Mouse (Mus musculus): Measurements from ENCODE around the gene Foxs1.
A peak's percentile ranks its signal among the peaks of the same experiment; 100 is the strongest.

The Foxs1 gene

DNA sequence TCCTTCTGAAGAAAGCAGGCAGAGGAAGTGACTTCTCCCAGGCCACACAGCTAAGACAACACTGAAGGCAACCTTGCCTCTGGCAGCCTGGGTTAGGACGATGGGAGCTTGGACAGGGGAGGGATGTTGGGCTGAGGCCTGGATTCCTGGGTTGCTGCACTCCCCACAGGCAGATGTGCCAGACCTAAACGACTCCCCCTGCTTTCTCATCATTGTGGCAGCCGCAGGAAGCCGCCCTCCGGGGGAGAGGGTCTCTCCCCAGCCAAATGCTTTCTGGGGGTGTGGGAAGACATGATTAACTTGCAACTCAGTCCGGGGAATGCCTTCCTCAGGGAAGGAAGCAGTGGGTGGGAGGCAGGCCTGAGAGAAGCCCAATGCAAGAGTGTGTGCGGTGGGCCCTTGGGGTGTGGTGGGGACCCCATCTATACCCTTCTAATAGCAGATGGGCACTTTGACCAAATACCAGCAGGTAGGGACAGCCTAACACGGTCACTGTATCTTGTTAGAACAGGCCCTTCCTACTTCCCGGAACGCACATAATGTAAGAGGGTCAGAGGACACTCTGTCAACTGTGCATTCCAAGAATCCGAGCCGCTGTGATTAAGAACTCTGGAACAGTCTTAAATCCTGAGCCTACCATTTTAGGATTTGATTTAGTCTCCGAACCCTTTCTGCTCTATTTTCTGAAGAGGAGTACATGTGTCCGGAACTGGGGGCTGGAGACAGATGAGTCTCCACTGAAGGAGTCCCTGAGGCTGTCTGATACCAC, 4.6 kb downstream of the Foxs1 start:
- DNase-seq = no peak

DNA sequence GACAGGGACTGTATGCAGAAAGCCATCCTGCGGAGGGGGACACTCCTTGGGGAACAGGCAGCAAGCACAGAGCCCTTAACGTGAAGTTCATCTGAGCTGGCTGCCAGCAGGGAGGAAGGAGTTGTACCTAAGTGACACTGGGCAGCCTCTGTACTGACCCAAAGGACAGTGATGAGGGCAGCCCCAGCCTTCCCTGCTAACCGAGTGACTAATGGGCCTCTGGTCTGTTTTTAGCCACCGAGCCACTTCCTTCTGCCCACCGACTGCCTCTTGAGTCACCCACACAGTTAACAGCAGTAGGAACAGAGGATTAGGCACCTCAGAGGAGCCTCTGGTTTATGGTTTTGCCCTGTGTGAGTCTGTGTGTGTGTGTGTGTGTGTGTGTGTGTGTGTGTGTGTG, 5.6 kb downstream of the Foxs1 start:
- DNase-seq = no peak

DNA sequence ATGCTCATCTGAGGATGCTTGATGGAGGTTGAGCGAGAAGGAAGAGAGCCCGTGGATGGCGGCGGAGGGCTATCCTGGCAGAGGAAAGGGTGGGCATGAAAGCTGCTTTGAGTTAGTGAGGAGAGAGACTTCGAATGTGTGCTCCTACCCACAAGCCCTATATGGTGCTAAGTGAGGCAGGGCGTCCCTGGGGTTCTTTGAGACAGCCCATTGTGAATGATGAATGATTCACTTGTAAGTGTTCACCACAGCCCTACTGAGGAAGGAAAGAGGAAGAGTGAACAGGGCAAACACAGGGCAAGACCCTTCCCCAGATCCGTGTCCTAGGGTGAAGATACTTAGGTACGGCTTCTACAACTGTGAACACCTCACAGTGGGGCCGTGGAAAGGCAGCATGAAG, 6.1 kb downstream of the Foxs1 start:
- no peak for DNase-seq

DNA sequence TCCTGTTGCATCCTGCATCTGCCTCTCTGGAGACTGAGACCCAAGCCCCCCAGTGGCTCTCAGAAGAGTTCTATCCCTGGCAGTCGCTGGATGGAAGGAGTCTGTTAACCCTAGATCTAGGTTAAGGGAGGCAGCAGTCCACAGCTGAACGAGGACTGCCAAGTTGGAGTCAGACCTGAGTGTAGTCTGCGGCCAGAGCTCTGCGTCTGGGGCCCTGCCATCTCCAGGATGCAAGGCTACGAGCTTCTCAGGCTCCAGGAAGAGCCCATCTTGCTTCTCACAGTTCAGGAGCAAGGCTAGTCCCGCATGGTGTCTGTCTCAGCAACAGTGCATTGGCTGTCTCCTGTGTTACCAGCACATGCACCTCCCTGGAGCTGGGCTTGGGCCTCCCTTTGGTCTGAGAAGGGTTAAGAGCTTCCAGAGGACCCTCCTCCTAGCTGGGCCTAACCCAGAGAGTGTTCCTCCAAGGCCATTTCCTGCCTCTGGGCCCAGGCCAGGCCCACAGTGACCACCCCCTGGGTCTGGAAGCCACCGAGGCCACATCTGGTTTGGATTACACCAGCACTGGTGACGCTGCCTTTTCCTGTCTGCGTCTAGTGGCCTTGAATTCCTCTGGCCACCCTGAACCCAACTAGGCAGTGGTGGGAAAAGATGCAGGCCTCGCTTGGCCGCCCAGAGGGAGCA, 7.7 kb downstream of the Foxs1 start:
- no peak for DNase-seq

DNA sequence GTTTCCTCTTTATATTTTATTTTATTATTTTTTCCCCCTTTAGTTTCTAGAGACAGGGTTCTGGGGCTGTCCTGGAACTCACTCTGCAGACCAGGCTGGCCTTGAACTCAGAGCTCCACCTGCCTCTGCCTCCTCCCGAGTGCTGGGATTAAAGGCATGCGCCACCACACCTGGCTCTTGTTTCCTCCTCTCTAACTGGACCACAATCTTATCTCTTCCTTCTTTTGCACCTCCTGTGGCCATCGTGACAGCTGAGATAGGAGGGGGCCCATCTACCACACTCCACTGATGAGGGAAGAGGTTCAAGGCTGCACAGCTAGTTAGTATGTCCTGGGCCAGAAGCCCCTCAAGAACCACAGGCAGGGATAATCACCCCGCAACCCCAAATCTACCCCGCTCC, 8.5 kb downstream of the Foxs1 start:
- no peak for DNase-seq

DNA sequence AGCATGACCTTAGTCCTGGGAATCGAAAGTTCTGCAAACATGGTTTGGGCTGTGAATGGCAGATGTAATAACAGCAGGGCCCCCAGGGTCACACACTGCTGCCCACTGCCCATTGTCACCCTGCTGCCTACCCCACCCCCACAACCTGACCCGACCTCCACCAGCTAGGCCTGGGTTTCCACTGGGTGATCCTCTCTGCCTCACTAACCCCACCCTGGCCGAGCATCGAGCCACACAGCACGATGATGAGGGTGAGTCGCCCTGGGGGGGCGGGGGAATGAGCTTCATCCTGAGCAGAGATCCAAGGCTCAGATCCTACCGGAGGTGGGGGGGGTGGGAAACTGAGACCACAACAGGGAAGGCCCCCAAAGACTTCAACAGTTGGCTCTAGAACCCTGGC, 8.9 kb downstream of the Foxs1 start:
- DNase-seq = no peak

DNA sequence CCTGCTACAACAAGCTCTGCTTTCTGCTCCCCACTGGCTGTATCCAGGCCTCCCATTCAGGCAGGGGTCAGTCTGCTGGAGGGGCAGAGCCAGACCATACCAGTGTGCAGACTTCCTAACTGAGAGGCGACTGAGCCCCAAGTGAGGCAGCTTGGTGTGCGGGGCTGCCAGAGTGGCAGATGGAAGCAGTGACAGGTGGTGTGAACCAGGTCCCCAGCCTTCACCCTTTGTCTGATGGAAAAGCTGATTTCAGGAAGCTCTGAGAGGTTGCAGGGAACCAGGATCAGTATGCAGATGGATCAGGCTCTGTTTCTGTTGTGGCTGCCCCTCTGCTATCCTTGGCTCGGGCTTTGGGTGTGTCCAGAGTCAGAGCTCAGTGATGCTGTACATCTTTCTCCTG, 9.4 kb downstream of the Foxs1 start:
- no peak for DNase-seq

DNA sequence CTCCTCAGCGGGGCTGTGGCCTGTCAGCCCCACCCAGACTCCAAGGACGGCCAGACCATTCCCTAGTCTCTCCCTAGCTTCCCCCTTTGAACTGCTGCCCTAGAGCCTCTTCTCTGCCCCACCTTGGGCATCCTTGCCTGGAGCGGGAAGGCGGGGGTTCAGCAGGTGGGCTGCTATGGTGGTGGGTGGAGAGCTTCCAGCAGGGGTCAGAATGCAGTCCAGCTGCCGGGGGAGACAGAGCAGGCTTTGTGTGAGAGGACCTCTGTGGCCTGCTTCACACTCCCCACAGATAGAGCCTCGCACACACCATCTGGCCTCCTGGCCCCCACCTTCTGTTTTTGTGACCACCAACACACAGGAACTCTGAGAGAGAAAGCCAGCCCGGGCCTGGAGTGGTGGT, 10.6 kb downstream of the Foxs1 start:
- DNase-seq = no peak

DNA sequence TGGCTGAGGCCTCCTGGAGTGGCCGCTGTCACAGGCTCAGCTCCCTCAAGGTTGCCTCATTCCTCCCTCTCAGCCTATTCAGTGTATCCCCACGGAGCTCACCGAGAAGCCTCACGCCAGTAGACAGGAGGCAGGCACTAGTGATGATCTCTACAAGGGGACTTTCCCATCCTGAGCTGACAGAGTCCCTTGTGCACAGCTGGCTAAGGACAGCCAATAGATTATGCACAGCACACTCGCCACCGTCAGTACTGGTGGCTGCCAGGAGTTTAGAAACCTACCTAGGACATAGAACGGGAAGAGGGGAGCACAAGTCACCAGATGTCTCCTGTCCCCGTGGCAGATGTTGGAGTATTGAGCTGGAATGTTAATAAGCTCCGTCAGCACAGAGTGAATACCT, 15.3 kb downstream of the Foxs1 start:
- no peak for DNase-seq

DNA sequence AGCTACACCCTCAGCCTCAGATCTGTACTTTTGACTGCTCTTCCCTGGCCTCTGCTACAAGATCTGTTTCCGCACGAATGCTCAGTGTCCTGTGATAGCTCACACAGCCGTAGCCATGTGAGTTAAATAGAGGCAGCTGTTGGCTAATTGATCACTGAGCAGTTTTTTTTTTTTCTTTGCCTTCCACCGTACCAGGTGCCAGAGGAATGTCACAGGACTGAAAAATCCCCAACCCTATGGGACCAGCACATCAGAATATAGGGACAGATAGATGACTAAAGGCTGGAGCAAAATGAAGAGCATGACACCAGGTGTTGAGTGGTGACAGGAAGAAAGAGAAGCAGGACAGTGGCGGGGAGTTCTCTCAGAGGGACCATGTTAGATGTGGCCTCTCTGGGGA, 16.9 kb downstream of the Foxs1 start:
- DNase-seq = no peak

DNA sequence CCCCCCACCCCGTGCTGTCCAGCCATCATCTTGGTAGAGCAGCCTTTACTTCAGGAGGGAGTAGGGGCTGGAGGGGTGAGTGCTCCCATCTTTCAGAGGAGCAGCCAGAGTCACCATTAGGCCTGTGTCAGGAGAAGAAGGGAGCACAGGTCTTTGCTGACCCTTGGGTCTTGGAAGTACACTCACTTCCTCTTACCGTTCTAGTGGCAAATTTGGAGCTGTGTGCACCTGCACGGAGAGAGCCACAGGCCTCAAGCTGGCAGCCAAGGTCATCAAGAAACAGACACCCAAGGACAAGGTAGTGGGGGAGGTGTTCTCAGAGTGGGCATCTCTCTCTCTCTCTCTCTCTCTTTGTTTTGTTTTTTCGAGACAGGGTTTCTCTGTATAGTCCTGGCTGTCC, 17.6 kb downstream of the Foxs1 start:
- no peak for DNase-seq

DNA sequence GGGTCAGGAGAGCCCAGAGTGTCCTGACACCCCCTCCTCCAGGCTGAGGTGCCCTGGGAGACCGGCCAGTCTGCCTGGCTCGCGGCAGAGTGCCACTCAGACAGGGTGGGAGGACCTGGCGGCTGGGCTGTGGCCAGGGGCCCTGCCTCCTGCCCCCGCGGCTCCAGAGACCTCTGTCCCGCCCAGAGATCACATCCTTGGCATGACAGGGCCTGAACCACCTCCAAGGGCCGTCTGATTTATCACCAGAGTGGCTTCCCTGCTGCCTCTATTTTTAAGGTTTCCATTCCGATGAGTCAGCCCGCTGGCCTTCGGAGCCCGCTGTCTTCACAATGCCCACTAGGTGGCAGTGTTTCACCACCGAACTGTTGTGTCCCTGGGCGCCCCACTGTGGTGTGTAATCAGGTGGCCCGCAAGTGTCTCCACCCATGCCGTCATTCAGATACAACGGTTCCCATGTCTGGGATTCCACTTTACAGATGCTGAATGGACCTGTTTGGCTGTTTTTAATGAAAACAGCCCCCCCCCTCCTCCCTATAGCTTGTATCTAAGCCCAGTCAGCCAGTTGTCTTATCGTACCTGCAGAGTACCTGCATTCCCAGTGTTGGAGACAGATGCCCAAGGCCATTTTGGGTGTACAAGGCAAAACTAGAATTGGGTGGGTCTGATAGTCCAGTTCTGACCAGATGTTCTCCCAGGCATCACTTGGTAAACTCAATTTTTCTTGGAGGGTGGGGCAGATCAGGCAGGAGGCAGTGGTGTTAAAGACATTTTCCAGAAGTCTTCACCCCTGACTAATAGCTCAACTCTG, 18.5 kb downstream of the Foxs1 start:
- DNase-seq = peak; percentile 87

DNA sequence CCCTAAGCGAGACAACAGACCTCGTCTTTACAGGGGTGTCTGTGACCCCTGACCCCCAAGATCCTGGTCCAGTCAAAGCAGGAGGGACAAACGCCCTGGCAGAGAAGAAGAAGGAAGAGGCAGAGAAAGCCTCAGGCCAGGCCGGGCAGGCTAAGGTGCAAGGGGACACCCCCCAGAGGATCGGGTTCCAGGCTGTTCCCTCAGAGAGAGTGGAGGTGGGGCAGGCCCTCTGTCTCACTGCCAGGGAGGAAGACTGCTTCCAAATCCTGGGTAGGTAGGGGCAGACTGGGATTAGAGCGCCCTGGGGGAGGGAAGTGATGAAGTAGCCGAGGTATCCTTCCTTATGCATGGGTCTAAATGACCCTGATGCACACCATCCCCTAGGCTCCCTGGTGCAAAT, 19.5 kb downstream of the Foxs1 start:
- no peak for DNase-seq

DNA sequence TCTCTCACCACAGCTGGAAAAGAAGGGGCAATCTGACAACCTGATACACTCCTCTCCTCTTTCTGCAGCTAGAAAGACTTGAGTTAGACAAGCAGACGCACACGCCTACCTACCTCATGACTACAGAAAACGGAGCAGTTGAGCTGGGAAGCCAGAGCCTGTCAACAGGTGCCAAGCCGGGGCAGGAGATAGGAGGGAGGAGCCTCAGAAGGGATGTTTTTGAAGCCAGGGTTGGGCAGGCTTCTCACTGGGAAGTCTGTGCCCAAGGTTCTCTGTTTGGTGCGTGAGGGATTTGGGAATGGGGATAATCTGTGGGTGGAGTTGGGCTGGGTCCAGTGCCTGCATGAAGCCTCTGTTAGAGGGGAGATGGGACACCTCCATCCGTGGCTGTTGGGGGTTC, 21.6 kb downstream of the Foxs1 start:
- DNase-seq = no peak

DNA sequence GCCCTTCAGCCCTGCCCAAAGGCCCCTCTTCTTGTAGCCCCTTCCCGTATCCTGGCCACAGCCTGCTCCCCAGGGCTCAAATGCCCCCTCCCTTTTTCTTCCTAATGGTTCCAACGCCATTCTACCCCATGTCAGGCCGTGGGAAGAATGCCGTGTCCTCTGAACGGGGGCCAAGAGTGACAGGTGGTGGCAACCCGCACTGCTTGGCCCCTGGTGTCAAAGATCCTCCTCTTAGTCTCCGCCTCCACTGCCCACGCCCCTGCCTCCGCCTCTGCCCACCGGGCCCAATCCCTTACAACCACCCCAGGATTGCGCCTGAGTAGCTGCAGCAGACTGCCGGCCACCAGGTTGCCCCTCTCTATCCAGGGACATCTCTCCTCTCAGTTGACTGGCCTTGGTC, 22.0 kb downstream of the Foxs1 start, which contains the start of gene Mylk2:
Mylk2 (plus strand) TSS at position 322 of the 400 bp plus-strand sequence.
- no peak for DNase-seq

DNA sequence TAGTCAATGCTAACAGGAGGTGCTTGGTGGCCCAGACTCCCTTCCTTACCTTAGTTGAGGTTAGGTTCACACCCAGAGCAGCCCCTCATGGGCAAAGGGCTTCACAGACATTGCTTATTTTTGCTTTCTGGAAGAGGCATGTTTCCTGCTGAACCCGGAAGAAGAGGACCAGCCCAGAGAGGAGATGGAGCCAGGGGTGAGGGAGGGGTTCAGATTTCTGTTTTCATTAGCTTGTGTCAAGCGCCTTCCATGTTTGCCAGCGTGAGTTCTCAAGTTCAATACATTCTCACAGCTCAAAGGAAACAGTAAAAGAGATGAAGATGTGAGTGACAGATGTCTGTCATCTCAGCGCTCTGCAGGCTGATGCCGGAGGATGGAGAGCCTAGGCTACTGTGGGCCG, 23.2 kb downstream of the Foxs1 start:
- no peak for DNase-seq

DNA sequence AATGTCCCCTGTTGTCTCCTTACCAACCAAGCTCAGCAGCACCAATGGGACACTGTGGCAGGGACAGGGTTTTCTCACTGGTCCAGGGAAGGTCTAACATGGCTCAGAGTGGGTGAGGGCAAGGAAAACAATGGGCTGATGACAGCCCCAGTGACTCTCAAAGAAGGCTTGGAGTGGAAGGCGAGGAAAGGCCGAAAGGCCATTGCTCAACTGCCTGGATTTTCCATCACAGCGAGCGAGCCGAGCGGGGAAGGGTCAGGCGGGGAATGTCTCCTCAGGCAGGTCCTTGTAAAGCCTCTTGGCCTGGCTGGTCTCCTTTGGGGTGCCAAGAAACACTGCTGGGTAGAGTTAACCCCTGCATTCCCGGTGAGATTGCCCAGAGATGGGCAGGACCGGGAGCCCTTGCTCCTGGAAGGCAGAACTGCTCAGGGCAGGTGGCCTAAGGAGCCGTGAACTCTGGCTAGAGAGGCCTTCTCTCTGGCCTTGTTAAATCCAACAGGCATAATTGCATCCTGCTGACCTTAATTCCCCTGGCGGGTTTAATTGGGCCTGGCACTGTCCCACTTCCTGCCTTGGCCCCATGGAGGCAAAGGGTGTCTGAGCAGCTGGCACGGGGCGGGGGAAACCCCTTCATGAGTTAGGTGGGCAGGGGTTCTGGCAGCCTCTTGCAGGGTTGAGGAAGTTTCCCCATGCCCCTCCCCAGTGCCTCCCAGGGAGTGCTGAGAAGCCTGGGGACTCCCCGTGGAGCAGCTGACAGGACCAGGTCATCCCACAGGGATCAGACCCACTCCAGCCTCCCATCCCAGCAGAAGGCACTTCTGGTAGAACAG, 25.7 kb downstream of the Foxs1 start:
- DNase-seq = no peak

DNA sequence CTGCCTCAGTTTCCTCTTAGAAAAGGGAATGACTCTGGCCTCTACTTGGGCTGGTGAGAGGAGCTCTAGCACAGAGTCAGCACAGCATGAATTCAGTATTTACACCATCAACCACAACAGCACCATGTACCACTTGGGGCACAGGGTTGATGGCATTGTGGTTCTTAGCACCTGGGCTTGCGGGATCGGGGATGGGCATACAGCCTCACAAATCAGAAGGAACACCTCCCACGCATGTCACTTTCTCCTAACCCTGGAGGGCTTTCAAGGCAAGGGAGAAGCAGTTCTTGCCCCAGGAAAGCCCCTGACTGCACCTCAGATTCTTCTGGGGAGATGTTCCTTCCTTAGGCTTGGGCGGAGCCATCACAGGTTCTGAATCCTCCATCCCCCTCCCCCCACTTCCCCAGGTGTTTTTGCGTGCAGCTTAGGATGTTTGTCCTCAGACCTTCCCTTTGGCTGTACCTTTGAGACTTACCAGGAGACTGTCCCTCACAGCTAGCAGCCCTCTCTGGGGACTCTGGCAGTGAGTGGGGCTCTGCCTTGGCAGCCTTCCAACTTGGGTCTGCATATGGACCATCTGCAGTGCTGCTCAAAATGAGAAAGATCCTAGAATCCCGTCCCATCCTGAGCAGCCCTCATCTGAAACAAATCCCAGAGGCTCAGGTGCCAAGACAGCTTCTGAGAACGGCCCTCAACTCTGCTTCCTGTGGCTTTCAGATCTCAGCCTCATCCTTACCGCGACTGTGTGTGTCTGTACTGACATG, 26.6 kb downstream of the Foxs1 start:
- DNase-seq = no peak

DNA sequence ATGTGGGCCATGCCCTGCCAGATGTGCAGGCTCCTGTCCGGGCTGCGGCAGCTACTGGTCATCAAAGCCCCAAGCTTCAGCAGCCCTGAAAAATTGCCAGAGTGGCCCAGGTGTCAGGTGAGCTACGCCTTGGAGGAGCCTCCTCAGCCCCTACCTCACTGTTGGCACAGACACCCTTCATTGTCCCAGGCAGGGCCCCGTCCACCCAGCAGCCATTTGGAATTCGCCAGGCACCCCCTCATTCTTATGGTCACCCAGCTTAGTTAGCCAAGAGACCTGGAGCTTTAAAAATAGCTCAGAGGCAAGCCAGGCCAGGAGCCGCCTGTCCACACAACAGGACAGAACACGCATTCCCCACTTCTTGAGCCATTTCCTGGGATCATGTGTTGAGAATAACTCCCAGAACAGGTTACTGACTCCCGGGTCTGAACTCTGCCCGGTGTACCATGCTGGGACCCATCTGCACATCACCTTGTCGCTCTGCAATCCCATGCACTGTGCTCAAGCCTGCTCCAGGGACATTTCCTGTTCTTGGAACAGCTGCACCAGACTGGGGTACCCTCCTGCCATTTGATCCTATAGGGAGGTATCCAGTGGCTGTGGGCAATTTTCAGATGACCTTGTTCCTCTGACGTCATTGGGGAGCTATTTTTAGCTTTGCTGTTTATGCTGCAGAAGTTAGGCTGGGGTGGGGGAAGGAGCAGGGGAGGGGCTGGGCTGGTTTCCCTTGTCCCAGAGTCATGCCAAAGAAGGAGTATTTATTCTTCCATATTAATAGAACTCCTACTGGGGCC, 27.8 kb downstream of the Foxs1 start:
- DNase-seq = no peak

DNA sequence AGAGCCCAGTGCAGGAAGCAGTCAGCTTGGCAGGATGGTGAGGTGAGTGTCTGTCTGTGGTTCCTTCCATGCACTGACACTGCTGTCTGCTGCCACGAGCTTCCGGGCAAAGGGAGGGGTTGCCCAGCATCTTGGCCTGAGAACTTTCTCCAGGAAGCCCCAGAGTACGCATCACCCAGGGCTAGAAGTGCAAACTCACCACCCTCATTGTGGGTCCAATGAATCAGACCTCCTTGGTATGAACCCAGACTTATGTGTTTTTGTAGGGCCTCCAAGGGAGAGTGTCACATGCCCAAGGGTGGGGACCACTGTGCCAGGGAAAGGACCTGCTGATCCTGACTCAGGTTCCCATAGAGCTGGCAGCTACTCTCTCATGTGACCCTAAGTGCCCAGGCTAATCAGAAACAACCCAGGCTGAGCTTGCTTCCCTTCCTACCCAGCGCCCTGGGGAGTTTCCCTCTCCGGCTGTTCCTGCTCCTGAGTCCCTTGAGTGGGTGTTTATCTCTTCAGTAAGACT, 28.8 kb downstream of the Foxs1 start:
- no peak for DNase-seq

DNA sequence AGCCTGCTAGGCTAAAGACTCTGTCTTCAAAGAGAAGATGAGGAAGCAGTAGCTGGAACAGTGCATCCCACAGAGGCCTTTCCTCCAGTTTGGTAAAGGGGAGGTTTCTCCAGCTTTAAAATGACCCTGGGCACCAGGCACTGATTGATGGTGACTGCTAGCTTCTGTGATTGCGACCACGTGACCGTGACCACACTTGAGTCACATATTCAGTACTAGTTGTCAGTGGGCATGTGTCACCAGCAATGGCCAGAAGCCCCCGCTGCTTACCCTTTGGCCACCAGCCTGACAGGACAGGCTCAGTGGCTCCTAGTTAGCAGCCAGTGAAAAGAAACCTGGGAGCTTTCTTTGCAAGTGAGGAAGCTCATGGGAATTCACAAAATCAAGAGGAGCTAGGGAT, 29.4 kb downstream of the Foxs1 start:
- DNase-seq = no peak
